Mouse (Mus musculus): ENCODE data around the gene Pde1a.

Pde1a gene

GRCm38 (mm10) chr2:80128861-80129698 is at the start of gene Pde1a:
Gene Pde1a (minus strand): TSS chr2:80129458.
- Histone ChIP-seq H3K27me3 (ENCODE audit: control insufficient read depth, insufficient read depth, low read length, poor library complexity, severe bottlenecking) (no peaks in the 10 kb centered on the region), H3K36me3 (ENCODE audit: control insufficient read depth, insufficient read depth, low read length, poor library complexity, severe bottlenecking) (no peaks in the 10 kb centered on the region)
- DNase-seq (ENCODE audit: low read depth, low spot score) = no peak

- DNase-seq (ENCODE audit: low read depth, low spot score) = no peak
- Histone ChIP-seq H3K27me3 (ENCODE audit: control insufficient read depth, insufficient read depth, low read length, poor library complexity, severe bottlenecking) (no peaks in the 10 kb centered on the region), H3K36me3 (ENCODE audit: control insufficient read depth, insufficient read depth, low read length, poor library complexity, severe bottlenecking) (no peaks in the 10 kb centered on the region)
These were observed 49.5 kb upstream of the Pde1a start for GRCm38 (mm10) chr2:80178608-80179280.

GRCm38 (mm10) chr2:80178154-80178553 is 48.9 kb upstream of the Pde1a start:
- Histone ChIP-seq H3K36me3 (ENCODE audit: control insufficient read depth, insufficient read depth, low read length, poor library complexity, severe bottlenecking) (no peaks in the 10 kb centered on the region), H3K27me3 (ENCODE audit: control insufficient read depth, insufficient read depth, low read length, poor library complexity, severe bottlenecking) (no peaks in the 10 kb centered on the region)
- DNase-seq (ENCODE audit: low read depth, low spot score) = no peak

- no peaks in the 10 kb centered on the region for H3K27me3 ChIP-seq (ENCODE audit: control insufficient read depth, insufficient read depth, low read length, poor library complexity, severe bottlenecking)
- DNase-seq (ENCODE audit: low read depth, low spot score) = no peak
- H3K36me3 ChIP-seq (ENCODE audit: control insufficient read depth, insufficient read depth, low read length, poor library complexity, severe bottlenecking) = no peaks in the 10 kb centered on the region
These were observed 38.8 kb upstream of the Pde1a start for GRCm38 (mm10) chr2:80168103-80168502.

- no peaks in the 10 kb centered on the region for H3K36me3 ChIP-seq (ENCODE audit: control insufficient read depth, insufficient read depth, low read length, poor library complexity, severe bottlenecking)
- H3K27me3 ChIP-seq (ENCODE audit: control insufficient read depth, insufficient read depth, low read length, poor library complexity, severe bottlenecking) = no peaks in the 10 kb centered on the region
- no peak for DNase-seq (ENCODE audit: low read depth, low spot score)
These were observed 29.5 kb upstream of the Pde1a start for GRCm38 (mm10) chr2:80158784-80159183.

- DNase-seq (ENCODE audit: low read depth, low spot score) = no peak
- Histone ChIP-seq H3K36me3 (ENCODE audit: control insufficient read depth, insufficient read depth, low read length, poor library complexity, severe bottlenecking) (no peaks in the 10 kb centered on the region), H3K27me3 (ENCODE audit: control insufficient read depth, insufficient read depth, low read length, poor library complexity, severe bottlenecking) (no peaks in the 10 kb centered on the region)
These were observed 28.9 kb upstream of the Pde1a start for GRCm38 (mm10) chr2:80158196-80158595.

GRCm38 (mm10) chr2:80150019-80150418 is 20.8 kb upstream of the Pde1a start:
- no peak for DNase-seq (ENCODE audit: low read depth, low spot score)
- no peaks in the 10 kb centered on the region for H3K36me3 ChIP-seq (ENCODE audit: control insufficient read depth, insufficient read depth, low read length, poor library complexity, severe bottlenecking)
- no peaks in the 10 kb centered on the region for H3K27me3 ChIP-seq (ENCODE audit: control insufficient read depth, insufficient read depth, low read length, poor library complexity, severe bottlenecking)

- DNase-seq (ENCODE audit: low read depth, low spot score) = no peak
- Histone ChIP-seq H3K36me3 (ENCODE audit: control insufficient read depth, insufficient read depth, low read length, poor library complexity, severe bottlenecking) (no peaks in the 10 kb centered on the region), H3K27me3 (ENCODE audit: control insufficient read depth, insufficient read depth, low read length, poor library complexity, severe bottlenecking) (no peaks in the 10 kb centered on the region)
These were observed 20.1 kb upstream of the Pde1a start for GRCm38 (mm10) chr2:80149332-80149731.

GRCm38 (mm10) chr2:80135076-80135475 is 5.8 kb upstream of the Pde1a start:
- no peaks in the 10 kb centered on the region for H3K36me3 ChIP-seq (ENCODE audit: control insufficient read depth, insufficient read depth, low read length, poor library complexity, severe bottlenecking)
- H3K27me3 ChIP-seq (ENCODE audit: control insufficient read depth, insufficient read depth, low read length, poor library complexity, severe bottlenecking) = no peaks in the 10 kb centered on the region
- DNase-seq (ENCODE audit: low read depth, low spot score) = no peak

- no peaks in the 10 kb centered on the region for H3K36me3 ChIP-seq (ENCODE audit: control insufficient read depth, insufficient read depth, low read length, poor library complexity, severe bottlenecking)
- H3K27me3 ChIP-seq (ENCODE audit: control insufficient read depth, insufficient read depth, low read length, poor library complexity, severe bottlenecking) = no peaks in the 10 kb centered on the region
- no peak for DNase-seq (ENCODE audit: low read depth, low spot score)
These were observed 3.4 kb upstream of the Pde1a start for GRCm38 (mm10) chr2:80132677-80133076.

GRCm38 (mm10) chr2:80126663-80127062 is 2.6 kb downstream of the Pde1a start:
- DNase-seq (ENCODE audit: low read depth, low spot score) = no peak
- Histone ChIP-seq H3K27me3 (ENCODE audit: control insufficient read depth, insufficient read depth, low read length, poor library complexity, severe bottlenecking) (no peaks in the 10 kb centered on the region), H3K36me3 (ENCODE audit: control insufficient read depth, insufficient read depth, low read length, poor library complexity, severe bottlenecking) (no peaks in the 10 kb centered on the region)

GRCm38 (mm10) chr2:80086891-80087290 is 42.4 kb downstream of the Pde1a start:
- no peak for DNase-seq (ENCODE audit: low read depth, low spot score)
- H3K36me3 ChIP-seq (ENCODE audit: control insufficient read depth, insufficient read depth, low read length, poor library complexity, severe bottlenecking) = no peaks in the 10 kb centered on the region
- no peaks in the 10 kb centered on the region for H3K27me3 ChIP-seq (ENCODE audit: control insufficient read depth, insufficient read depth, low read length, poor library complexity, severe bottlenecking)

GRCm38 (mm10) chr2:80080090-80080821 is 49.0 kb downstream of the Pde1a start:
- no peak for DNase-seq (ENCODE audit: low read depth, low spot score)
- Histone ChIP-seq H3K36me3 (ENCODE audit: control insufficient read depth, insufficient read depth, low read length, poor library complexity, severe bottlenecking) (no peaks in the 10 kb centered on the region), H3K27me3 (ENCODE audit: control insufficient read depth, insufficient read depth, low read length, poor library complexity, severe bottlenecking) (no peaks in the 10 kb centered on the region)

GRCm38 (mm10) chr2:80079618-80080017 is 49.6 kb downstream of the Pde1a start:
- Histone ChIP-seq H3K36me3 (ENCODE audit: control insufficient read depth, insufficient read depth, low read length, poor library complexity, severe bottlenecking) (no peaks in the 10 kb centered on the region), H3K27me3 (ENCODE audit: control insufficient read depth, insufficient read depth, low read length, poor library complexity, severe bottlenecking) (no peaks in the 10 kb centered on the region)
- DNase-seq (ENCODE audit: low read depth, low spot score) = no peak

- no peaks in the 10 kb centered on the region for H3K36me3 ChIP-seq (ENCODE audit: control insufficient read depth, insufficient read depth, low read length, poor library complexity, severe bottlenecking)
- no peak for DNase-seq (ENCODE audit: low read depth, low spot score)
- H3K27me3 ChIP-seq (ENCODE audit: control insufficient read depth, insufficient read depth, low read length, poor library complexity, severe bottlenecking) = no peaks in the 10 kb centered on the region
These were observed 52.9 kb downstream of the Pde1a start for GRCm38 (mm10) chr2:80076323-80076722.
